Mouse (Mus musculus): Measurements from ENCODE around the gene Ppbp. TPM values are rescaled to one million over a fixed set of nuclear protein-coding genes. Genes with fewer than 3 reads are reported as not detected.
"Not testable (repeated sequence)": the region's sequence is repeated elsewhere in the genome, so short reads cannot be mapped to it uniquely, and the experiment has no call there.

The Ppbp gene
- polyA plus RNA-seq, 1 experiment = 1.0 TPM

DNA sequence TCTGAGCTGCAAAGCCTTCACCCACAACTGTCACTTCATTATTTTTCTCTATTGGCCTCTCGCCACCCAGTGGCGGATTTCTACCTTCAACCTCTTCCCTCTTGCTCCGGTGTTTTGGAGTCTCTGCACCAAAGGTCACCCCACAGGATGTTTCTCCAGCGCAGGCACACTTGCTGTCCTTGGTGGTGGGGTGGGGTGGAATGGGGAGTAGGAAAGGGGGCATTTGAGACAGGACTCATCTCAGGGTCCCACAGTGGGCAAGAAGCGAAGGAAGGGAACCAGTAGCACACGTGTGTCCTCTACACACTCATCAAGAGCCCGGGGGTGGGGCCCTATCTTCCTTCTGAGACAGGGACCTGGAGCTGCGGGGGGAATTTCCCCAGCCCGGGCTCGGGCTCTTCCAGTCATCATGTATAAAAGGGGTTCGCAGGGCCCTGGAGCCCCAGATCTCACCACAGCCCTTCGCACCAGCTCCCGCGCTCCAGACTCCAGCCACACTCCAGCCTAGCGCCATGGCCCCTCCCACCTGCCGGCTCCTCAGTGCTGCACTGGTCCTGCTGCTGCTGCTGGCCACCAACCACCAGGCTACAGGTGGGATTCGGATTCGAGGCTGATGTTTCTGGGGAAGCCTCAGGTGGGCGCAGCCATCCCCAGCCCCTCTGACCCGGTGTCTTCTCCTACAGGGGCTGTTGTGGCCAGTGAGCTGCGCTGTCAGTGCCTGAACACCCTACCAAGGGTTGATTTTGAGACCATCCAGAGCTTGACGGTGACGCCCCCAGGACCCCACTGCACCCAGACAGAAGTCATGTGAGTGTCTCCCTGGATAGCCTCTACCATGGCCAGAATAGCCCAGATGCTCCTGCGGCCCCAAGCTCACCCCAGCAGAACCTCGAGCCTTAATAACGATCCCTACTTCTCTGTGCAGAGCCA is 17.6 kb downstream of the Ppbp start, which contains the start of gene Cxcl3:
Gene Cxcl3 (plus strand): TSS at position 445 of the 930 bp plus-strand sequence.
- DNase-seq (ENCODE audit: low read depth) = no peak

DNA sequence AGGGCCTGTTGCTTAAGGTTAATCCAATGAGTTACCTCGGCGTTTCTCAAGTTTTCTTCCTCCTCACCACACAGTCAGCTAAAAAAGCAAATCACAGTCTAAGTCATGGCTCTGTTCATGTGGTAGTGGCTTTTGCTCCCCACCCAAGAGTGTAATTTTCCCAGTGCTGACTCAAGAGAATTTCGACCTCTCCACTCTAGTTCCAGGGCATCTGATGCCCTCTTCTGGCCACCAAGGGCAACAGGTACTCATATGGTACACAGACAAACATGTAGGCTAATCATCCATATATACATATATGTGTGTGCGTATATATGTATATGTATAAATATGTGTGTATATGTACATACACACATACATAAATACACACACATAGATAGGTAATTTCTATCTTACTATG is 19.8 kb downstream of the Ppbp start:
- DNase-seq (ENCODE audit: low read depth) = no peak

DNA sequence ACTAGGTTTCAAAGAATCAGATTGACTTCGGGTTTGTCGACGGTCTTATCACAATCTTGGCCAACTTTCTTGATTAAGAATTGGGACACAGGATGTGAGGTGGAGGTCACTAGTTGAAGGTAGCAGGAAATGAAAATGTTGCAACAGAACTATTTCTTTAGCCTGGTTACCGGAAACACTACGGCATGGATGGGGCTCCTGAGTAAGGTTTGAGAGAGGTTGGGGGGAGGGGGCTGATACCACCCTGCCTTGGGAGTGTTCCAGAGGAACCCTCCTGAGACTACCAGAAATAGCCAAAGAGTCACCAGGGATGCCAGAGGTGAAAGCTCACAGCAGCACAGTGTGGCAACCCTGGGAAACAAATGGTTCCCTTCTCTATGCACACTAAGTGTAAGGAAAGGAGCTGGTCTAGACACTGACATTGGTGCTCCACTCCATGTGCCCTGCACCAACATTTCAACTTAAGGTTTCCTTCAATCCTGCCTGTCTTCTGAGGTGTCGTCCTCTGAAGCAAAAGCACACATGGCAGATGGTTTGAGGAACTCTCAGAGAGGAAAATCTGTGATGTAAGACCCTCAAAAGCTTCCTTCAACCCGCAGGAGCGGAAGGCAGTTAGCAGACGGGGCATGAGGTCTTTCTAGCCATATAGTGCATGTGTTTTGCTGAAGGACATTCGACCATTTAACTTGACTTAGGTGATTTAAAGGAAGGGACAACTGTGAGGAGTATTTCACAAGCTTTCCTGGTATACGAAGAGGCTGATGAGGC is 21.2 kb downstream of the Ppbp start:
- no peak for DNase-seq (ENCODE audit: low read depth)

DNA sequence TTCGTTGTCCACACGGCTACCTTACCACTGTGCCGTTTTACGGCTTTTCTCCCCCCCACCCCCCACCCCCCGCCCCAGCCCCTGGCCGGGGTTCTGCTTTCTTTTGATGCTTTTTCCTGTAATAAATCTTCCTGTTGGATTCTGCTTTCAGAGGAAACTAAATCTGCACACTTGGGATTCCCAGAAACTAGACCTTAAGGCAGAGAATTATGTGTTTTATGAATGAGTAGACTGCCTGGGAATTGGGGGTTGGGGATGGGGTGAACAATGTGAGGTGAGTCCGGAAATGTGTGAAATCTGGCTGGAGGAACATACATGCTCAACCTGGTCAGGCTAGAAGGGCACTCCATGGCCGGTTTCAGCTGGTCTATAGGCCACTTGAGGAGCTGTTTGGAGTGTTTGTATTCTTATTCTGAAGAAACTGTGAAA is 21.8 kb downstream of the Ppbp start:
- DNase-seq (ENCODE audit: low read depth) = no peak

DNA sequence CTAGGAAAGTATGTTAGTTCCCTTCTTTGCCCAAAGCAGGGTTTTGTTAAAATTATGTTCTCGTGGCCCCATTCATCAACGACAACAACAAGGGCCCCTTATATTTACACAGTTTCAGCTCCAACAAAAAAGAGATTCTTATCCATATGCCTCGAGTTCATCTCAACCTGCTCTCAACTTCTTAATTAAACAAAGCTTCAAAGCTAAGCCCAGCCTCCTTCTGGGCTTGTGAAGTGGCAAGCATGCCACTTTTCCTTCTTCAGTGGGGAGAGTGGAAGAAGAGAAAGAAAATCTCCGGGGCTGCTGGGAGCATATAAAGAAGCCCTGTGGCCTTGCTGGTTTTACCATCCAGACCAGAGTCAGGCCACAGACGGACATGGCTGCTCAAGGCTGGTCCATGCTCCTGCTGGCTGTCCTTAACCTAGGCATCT is 25.9 kb downstream of the Ppbp start, which contains the start of gene Cxcl15:
Gene Cxcl15 (plus strand): TSS at position 340 of the 431 bp plus-strand sequence.
- DNase-seq (ENCODE audit: low read depth) = no peak

DNA sequence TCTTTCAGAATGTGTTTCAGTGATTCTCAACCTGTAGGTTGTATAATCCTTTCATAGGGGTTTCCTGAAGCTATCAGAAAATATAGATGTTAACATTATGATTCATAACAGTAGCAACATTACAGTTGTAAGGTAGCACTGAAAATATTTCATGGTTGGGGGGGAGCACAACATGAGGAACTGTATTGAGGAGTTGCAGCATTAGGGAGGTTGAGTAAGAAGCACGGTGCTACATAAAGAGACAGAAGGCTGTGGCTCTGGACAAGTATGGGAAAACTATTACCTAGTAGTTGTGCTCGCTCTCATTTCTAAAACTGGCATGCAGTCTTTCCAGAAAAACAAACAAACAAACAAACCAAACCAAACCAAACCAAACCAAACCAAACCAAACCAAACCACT is 27.1 kb downstream of the Ppbp start:
- not testable (repeated sequence) for DNase-seq (ENCODE audit: low read depth)

- DNase-seq (ENCODE audit: low read depth) = no peak
These were observed 36.3 kb downstream of the Ppbp start for GRCm38 (mm10) chr5:90804574-90804973.

DNA sequence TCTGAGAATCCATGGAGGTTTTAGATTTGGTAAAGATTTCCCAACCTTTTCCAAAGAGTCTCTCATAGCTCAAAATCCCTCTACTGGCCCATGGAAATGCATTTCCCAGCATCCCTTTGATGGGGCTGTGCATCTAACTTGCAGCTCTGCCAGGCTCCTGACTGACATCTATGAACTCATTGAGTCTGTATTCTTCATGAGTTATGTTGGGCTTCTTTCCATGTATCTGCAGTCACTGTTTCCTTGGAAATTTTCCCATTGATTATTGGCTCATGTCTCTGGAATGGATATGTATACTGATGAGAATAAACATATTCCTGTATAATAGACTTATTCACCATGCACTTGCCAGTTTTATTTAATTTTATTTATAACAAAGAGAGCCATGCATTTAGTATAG is 37.7 kb downstream of the Ppbp start:
- no peak for DNase-seq (ENCODE audit: low read depth)

DNA sequence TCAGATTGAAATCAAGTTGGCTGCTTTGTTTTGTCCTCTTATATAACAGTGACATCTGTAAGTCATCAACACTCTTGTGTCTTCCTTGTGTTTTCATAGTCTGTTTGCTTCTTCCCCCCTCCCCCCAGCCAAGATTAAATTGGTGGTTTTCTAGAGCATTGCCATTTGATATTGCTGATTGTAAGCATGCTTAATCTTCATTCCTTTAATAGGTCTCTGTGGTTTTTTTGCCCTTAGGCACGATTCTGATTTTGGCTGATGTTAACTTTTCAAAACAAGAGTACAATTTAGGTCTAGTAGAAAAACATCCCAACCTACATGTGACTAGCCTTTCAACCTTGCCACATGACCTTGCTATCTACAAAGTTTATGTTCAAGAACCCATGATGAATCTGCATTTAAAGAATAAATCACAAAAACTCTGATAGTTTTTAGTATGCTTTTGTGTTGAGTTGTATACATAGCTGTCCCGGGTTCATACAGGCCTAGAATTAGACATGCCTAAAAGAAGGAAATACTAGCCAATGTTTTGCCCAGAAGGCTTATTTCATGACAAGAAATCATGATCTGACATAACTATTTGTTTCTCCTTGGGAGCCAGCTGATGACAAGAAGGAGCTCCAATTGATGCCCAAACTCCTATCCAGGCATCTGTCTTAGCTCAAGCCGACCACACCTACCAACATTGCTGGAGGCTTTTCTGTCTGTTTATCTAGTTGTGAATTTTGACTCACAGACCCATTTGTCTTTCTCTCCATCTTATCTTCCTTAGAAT is 39.0 kb downstream of the Ppbp start:
- DNase-seq (ENCODE audit: low read depth) = no peak

Other genes with a start within 250 kb of the Ppbp start
- gene Afm, start 249.6 kb upstream of the Ppbp start, polyA plus RNA-seq (2012; rRNA removed) = 0.09 and 0.20 TPM in 2 replicates
- gene 5830473C10Rik, start 207.4 kb upstream of the Ppbp start, polyA plus RNA-seq (2012; rRNA removed) = 0.14 TPM in 2 replicates
- gene Rassf6, start 127.9 kb upstream of the Ppbp start, polyA plus RNA-seq (2012; rRNA removed) = 1.5 and 1.7 TPM in 2 replicates
- 0.24 TPM in 1 of 2 replicates, not detected in the other for gene Cxcl5, start 9.2 kb upstream of the Ppbp start, polyA plus RNA-seq (2012; rRNA removed)
- 65.0 and 73.0 TPM in 2 replicates for gene Pf4, start 3.9 kb downstream of the Ppbp start, polyA plus RNA-seq (2012; rRNA removed)
- 0.50 TPM in 1 of 2 replicates, not detected in the other for gene Cxcl3, start 17.6 kb downstream of the Ppbp start, polyA plus RNA-seq (2012; rRNA removed)
- 0.06 TPM in 1 of 2 replicates, not detected in the other for gene Cxcl15, start 26.0 kb downstream of the Ppbp start, polyA plus RNA-seq (2012; rRNA removed)
- 0.69 and 5.4 TPM in 2 replicates for gene Cxcl1, start 122.7 kb downstream of the Ppbp start, polyA plus RNA-seq (2012; rRNA removed)
- 1.4 TPM in 1 of 2 replicates, not detected in the other for gene Cxcl2, start 135.4 kb downstream of the Ppbp start, polyA plus RNA-seq (2012; rRNA removed)
- gene Mthfd2l, start 162.6 kb downstream of the Ppbp start, polyA plus RNA-seq (2012; rRNA removed) = 61.1 and 74.6 TPM in 2 replicates